In the genomic region with DNA sequence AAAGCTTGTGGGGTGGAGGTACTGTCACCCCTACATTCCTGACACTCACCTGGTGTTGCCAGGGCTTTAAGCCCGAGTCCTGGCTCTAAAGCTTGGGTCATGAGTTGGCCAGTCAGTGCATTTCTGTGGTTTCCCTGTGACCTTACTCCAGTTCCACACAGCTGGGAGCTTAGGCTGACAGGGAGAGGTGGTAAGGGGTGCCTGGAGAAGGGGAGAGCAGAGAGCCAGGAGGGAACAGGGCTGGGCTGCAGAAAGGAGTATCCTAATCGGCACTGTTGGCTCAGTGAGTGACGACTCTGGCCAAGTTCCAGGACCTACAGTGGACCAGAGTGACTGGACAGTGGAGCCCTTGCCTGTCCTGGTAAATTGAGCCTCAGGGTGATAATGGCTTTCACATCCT, we compare ENCODE assay signal across 7 mouse cellular contexts. TPM values are rescaled to one million over a fixed set of nuclear protein-coding genes. Genes with fewer than 3 reads are reported as not detected.
DNase-seq lines count a peak whose midpoint lies in the region; ATAC-seq and TF ChIP-seq lines count a peak whose summit lies in the region.

No protein-coding gene starts in this region.

- no peaks in the 10 kb centered on the region for H3K27me3 ChIP-seq in intestine, embryonic 14.5 days (replicated peaks; ENCODE audit: control insufficient read depth, insufficient read depth, low read length)
- H3K27me3 ChIP-seq in liver, embryonic 16.5 days (ENCODE audit: control insufficient read depth, insufficient read depth, low read depth, low read length), result no peaks in the 10 kb centered on the region; the same call in 1 of the 2 replicates
- no peaks in the 10 kb centered on the region for H3K27me3 ChIP-seq in stomach, postnatal 0 days (ENCODE audit: control insufficient read depth, insufficient read depth, low read length)

- peak overlapping the region; percentile 93 for H3K4me2 ChIP-seq in intestine, embryonic 14.5 days (ENCODE audit: low read length)
- peak overlapping the region; percentile 93 for H3K4me2 ChIP-seq in liver, embryonic 16.5 days (ENCODE audit: low read depth, low read length)
- peak overlapping the region; percentile 90 for H3K4me2 ChIP-seq in stomach, postnatal 0 days (replicated peaks; ENCODE audit: low read depth)

- H3K9me3 ChIP-seq in intestine, embryonic 14.5 days (ENCODE audit: control insufficient read depth, low read length), result no peaks in the 10 kb centered on the region
- H3K9me3 ChIP-seq in liver, embryonic 16.5 days (replicated peaks; ENCODE audit: control insufficient read depth, low read length), result no peaks in the 10 kb centered on the region
- no peaks in the 10 kb centered on the region for H3K9me3 ChIP-seq in stomach, postnatal 0 days (ENCODE audit: control insufficient read depth, low read length)

- H3K9ac ChIP-seq in intestine, embryonic 14.5 days (ENCODE audit: low read length), result peak overlapping the region; percentile 43
- no peak overlapping the region for H3K9ac ChIP-seq in liver, embryonic 16.5 days (ENCODE audit: low read depth, low read length)
- H3K9ac ChIP-seq in stomach, postnatal 0 days (ENCODE audit: low read length), result peak overlapping the region; percentile 41

- 22% methylated on average over 3 of the region's 3 CpGs for WGBS in intestine, embryonic 14.5 days
- WGBS in liver, embryonic 16.5 days (ENCODE audit: insufficient replicate concordance), result 26% methylated on average over 3 of the region's 3 CpGs
- WGBS in stomach, postnatal 0 days, result 19% methylated on average over 3 of the region's 3 CpGs

- peak; percentile 48 for DNase-seq in adipocyte (ENCODE audit: low spot score)
- peak; percentile 76 to 78 for DNase-seq in adrenal gland, postnatal 36 days
- peak; percentile 13 to 22 for DNase-seq in gastrocnemius, adult 8-10 months (ENCODE audit: low spot score in 2 of 2)
- no peak for DNase-seq in intestine, embryonic 14.5 days (ENCODE audit: low spot score)
- DNase-seq in stomach, postnatal 0 days (ENCODE audit: low spot score), result no peak

- H3K4me3 ChIP-seq in intestine, embryonic 14.5 days (ENCODE audit: low read depth, low read length), result peak overlapping the region; percentile 91
- H3K4me3 ChIP-seq in liver, embryonic 16.5 days (ENCODE audit: low read depth, low read length), result no peak overlapping the region
- peak overlapping the region; percentile 76; the same call in 1 of the 2 replicates for H3K4me3 ChIP-seq in stomach, postnatal 0 days (ENCODE audit: low read depth, low read length)

- TF ChIP-seq EP300 in stomach, postnatal 0 days (optimal IDR thresholded peaks at IDR 0.05), result no peak

- TF ChIP-seq CTCF in stomach, postnatal 0 days (IDR thresholded peaks at IDR 0.05; ENCODE audit: low read depth), result no peak

- H3K4me1 ChIP-seq in intestine, embryonic 14.5 days (replicated peaks; ENCODE audit: control insufficient read depth, insufficient read depth, low read length), result peaks cover 23% of the 10 kb centered on the region
- H3K4me1 ChIP-seq in liver, embryonic 16.5 days (ENCODE audit: control insufficient read depth, low read depth, low read length), result peaks cover 21% of the 10 kb centered on the region
- H3K4me1 ChIP-seq in stomach, postnatal 0 days (replicated peaks; ENCODE audit: control insufficient read depth, insufficient read depth), result peaks cover 6% of the 10 kb centered on the region; the same call in 1 of the 2 replicates

- H3K27ac ChIP-seq in intestine, embryonic 14.5 days (ENCODE audit: low read depth), result peak overlapping the region; percentile 97
- peak overlapping the region; percentile 61; the same call in 1 of the 2 replicates for H3K27ac ChIP-seq in liver, embryonic 16.5 days (ENCODE audit: low read length)
- H3K27ac ChIP-seq in stomach, postnatal 0 days (replicated peaks), result peak overlapping the region; percentile 70

- H3K36me3 ChIP-seq in intestine, embryonic 14.5 days (ENCODE audit: control insufficient read depth, insufficient read depth, low read length), result peaks cover 17% of the 10 kb centered on the region; the same call in 1 of the 2 replicates
- no peaks in the 10 kb centered on the region for H3K36me3 ChIP-seq in liver, embryonic 16.5 days (ENCODE audit: control insufficient read depth, insufficient read depth)
- H3K36me3 ChIP-seq in stomach, postnatal 0 days (ENCODE audit: control insufficient read depth, insufficient read depth, low read length), result no peaks in the 10 kb centered on the region; the same call in 1 of the 2 replicates

- ATAC-seq in intestine, embryonic 14.5 days (replicated peaks; ENCODE audit: low FRiP score, low TSS enrichment, low read depth), result no peak
- ATAC-seq in liver, embryonic 16.5 days (ENCODE audit: low read depth), result no peak
- ATAC-seq in stomach, postnatal 0 days (ENCODE audit: low FRiP score, low TSS enrichment), result no peak
- no peak for ATAC-seq in erythroblast, adult 5-6 weeks (replicated peaks; ENCODE audit: low FRiP score, poor library complexity, severe bottlenecking)

RNA-seq across cellular contexts. Expression of a gene that starts 1.9 kb away (rescaled TPM):
- total RNA-seq in adrenal gland, postnatal 36 days (2021), result 10 to 100 TPM; 21.8 to 38.1 TPM
- 1 to 10 TPM; 4.1 to 7.5 (median 5.0) TPM for total RNA-seq in gastrocnemius, adult 8-10 months (2022)
- polyA plus RNA-seq in intestine, embryonic 14.5 days (2014; fragmentation: Nextera tagmentation; extraction: Ambion mirVana), result 30.6 and 31.4 TPM in 2 replicates
- polyA plus RNA-seq in liver, embryonic 16.5 days (2015; fragmentation: Nextera tagmentation; extraction: Ambion mirVana), result 25.3 and 25.6 TPM in 2 replicates
- polyA plus RNA-seq in stomach, postnatal 0 days (2015; fragmentation: Nextera tagmentation; extraction: Ambion mirVana), result 21.1 and 22.7 TPM in 2 replicates
- 3.3 and 10.0 TPM in 2 replicates for total RNA-seq in erythroblast, adult 5-6 weeks (2015; ENCODE audit: low replicate concordance)
- 2.9 and 3.5 TPM in 2 replicates for total RNA-seq in erythroblast, adult 5-6 weeks (2017; ENCODE audit: low replicate concordance)

RNA-seq across cellular contexts. Expression of a gene that starts 44.1 kb away (rescaled TPM):
- total RNA-seq in adrenal gland, postnatal 36 days (2021), result 10 to 100 TPM; 20.4 to 34.9 TPM
- total RNA-seq in gastrocnemius, adult 8-10 months (2022), result 1 to 10 TPM; 3.6 to 4.8 (median 4.3) TPM
- polyA plus RNA-seq in intestine, embryonic 14.5 days (2014; fragmentation: Nextera tagmentation; extraction: Ambion mirVana), result 17.6 and 18.0 TPM in 2 replicates
- polyA plus RNA-seq in liver, embryonic 16.5 days (2015; fragmentation: Nextera tagmentation; extraction: Ambion mirVana), result 12.1 and 12.6 TPM in 2 replicates
- 11.0 and 11.8 TPM in 2 replicates for polyA plus RNA-seq in stomach, postnatal 0 days (2015; fragmentation: Nextera tagmentation; extraction: Ambion mirVana)
- 11.9 and 17.3 TPM in 2 replicates for total RNA-seq in erythroblast, adult 5-6 weeks (2015; ENCODE audit: low replicate concordance)
- 13.6 and 20.6 TPM in 2 replicates for total RNA-seq in erythroblast, adult 5-6 weeks (2017; ENCODE audit: low replicate concordance)

Comparison
In these comparisons a context has a peak if more than half of its experiments do, and no peak if none do; other contexts are left out.
1. DNase-seq: peak in adipocyte (single experiment), adrenal gland, postnatal 36 days (2 of 2) and gastrocnemius, adult 8-10 months (2 of 2); none in intestine, embryonic 14.5 days (single experiment) and stomach, postnatal 0 days (single experiment).
2. Peak in every context shown above with its lines, with median percentiles within 50 percentile points of each other: H3K27ac ChIP-seq and H3K4me2 ChIP-seq.